ENCODE assay signal across 8 mouse cellular contexts in the genomic region with DNA sequence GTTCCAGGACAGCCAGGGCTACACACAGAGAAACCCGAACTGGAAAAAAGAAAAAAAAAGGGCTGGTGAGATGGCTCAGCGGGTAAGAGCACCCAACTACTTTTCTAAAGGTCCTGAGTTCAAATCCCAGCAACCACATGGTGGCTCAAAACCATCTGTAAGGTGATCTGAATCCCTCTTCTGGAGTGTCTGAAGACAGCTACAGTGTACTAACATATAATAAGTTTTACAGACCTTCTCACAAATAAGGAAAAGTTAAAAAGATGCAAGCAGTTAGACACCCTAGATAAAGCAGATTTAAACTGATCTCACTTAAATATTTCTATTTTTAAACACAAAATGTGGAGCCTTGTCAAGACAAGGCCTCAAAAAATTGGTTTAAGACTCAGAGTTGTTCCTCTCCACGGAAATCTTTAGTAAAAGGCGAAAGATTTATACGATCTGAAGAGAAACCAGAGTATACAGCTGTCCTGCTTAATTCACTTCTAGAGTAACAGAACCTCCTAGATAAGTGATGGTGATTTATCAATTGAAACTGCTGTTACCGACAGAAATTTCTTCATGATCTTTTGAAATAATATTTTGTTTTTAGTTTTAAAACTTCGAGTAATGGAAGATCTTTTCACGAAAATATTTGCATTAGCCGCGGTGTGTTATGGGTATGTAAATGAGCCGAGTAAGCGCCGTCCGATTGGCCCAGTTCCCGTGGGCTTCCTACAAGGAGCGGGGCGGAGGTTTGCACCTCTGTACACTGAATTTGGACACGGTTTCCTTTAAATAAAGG. TPM values are rescaled to one million over a fixed set of nuclear protein-coding genes. Genes with fewer than 3 reads are reported as not detected.
DNase-seq lines count a peak whose midpoint lies in the region; ATAC-seq lines count a peak whose summit lies in the region.

No protein-coding gene starts in this region.

- DNase-seq in T-cell, adult 2 months (ENCODE audit: low spot score) = peak; percentile 79
- peak; percentile 84 to 87 for DNase-seq in cerebellum, postnatal 36 days
- DNase-seq in frontal cortex, postnatal 36 days (ENCODE audit: low spot score in 2 of 2) = peak; percentile 77 to 86
- DNase-seq in left cerebral cortex, adult 11 months (ENCODE audit: low spot score) = peak; percentile 83
- DNase-seq in lung, postnatal 36 days = peak; percentile 94
- DNase-seq in retina, postnatal 1 day = peak; percentile 95
- peak; percentile 80 for DNase-seq in thymus, postnatal 4 days

- H3K9me3 ChIP-seq in hindbrain, embryonic 15.5 days = no peaks in the 10 kb centered on the region

- WGBS in hindbrain, embryonic 15.5 days = under 1% methylated on average over 18 of the region's 18 CpGs

- peak; percentile 91 for ATAC-seq in hindbrain, embryonic 15.5 days (ENCODE audit: low FRiP score, low read depth)

- H3K27me3 ChIP-seq in hindbrain, embryonic 15.5 days = no peaks in the 10 kb centered on the region

- peaks cover 4% of the 10 kb centered on the region; the same call in 1 of the 2 replicates for H3K4me1 ChIP-seq in hindbrain, embryonic 15.5 days (replicated peaks)

- peak overlapping the region; percentile 37 for H3K4me3 ChIP-seq in hindbrain, embryonic 15.5 days

- H3K27ac ChIP-seq in hindbrain, embryonic 15.5 days (replicated peaks) = peak overlapping the region; percentile 81

- H3K36me3 ChIP-seq in hindbrain, embryonic 15.5 days = no peaks in the 10 kb centered on the region

- H3K9ac ChIP-seq in hindbrain, embryonic 15.5 days = peak overlapping the region; percentile 34

- peak overlapping the region; percentile 50 for H3K4me2 ChIP-seq in hindbrain, embryonic 15.5 days

RNA-seq across cellular contexts. Expression of a gene that starts 6.4 kb away (rescaled TPM):
- polyA plus RNA-seq in hindbrain, embryonic 15.5 days (2015; fragmentation: Nextera tagmentation; extraction: Ambion mirVana) = 6.7 and 8.1 TPM in 2 replicates

Comparison
In these comparisons a context has a peak if more than half of its experiments do, and no peak if none do; other contexts are left out.
1. Peak in every context shown above with its lines: DNase-seq, ATAC-seq, H3K4me3 ChIP-seq and H3K27ac ChIP-seq.